Mouse (Mus musculus) forebrain, embryonic 16.5 days (tissue): ENCODE results near the gene Dop1a. TPM values are rescaled to one million over a fixed set of nuclear protein-coding genes. Genes with fewer than 3 reads are reported as not detected.
"Not testable (repeated sequence)": the region's sequence is repeated elsewhere in the genome, so short reads cannot be mapped to it uniquely, and the experiment has no call there.

Experiments used
- ATAC-seq: fragments of 200-750 bp; cut with Nextera tagmentation; 2 replicates; pipeline ENCODE4 v1.8.0; 2017; ENCODE audit warnings: mild to moderate bottlenecking, moderate library complexity
- H3K27ac ChIP-seq: fragments of 300-500 bp; sonication (generic); 2 replicates; pipeline ENCODE4 v1.5.1; 2014; ENCODE audit warnings: low read length, control low read depth
- H3K27me3 ChIP-seq: fragments of 300-500 bp; sonication (generic); replicated peaks from 2 replicates; pipeline ENCODE4 v1.6.1; 2014; ENCODE audit warnings: low read length; ENCODE audit not compliant: control insufficient read depth, insufficient read depth
- H3K36me3 ChIP-seq: fragments of 300-500 bp; sonication (generic); 2 replicates; pipeline ENCODE4 v1.6.1; 2014; ENCODE audit not compliant: control insufficient read depth, insufficient read depth
- H3K4me1 ChIP-seq: fragments of 300-500 bp; sonication (generic); replicated peaks from 2 replicates; pipeline ENCODE4 v1.6.1; 2014; ENCODE audit warnings: low read length; ENCODE audit not compliant: control insufficient read depth, insufficient read depth
- H3K4me2 ChIP-seq: fragments of 300-500 bp; sonication (generic); 2 replicates; pipeline ENCODE4 v1.6.1; 2014; ENCODE audit warnings: mild to moderate bottlenecking, low read length, control low read depth
- H3K4me3 ChIP-seq: fragments of 300-500 bp; sonication (generic); replicated peaks from 2 replicates; pipeline ENCODE4 v1.5.1; 2014; ENCODE audit warnings: mild to moderate bottlenecking, low read length, control low read depth
- H3K9ac ChIP-seq: fragments of 300-500 bp; sonication (generic); replicated peaks from 2 replicates; pipeline ENCODE4 v1.6.1; 2014; ENCODE audit warnings: low read depth, low read length, control low read depth
- H3K9me3 ChIP-seq: fragments of 300-500 bp; sonication (generic); 2 replicates; pipeline ENCODE4 v1.6.1; 2016; ENCODE audit warnings: low read length; ENCODE audit not compliant: control insufficient read depth
- WGBS: fragments of 180-500 bp; shearing (Covaris S2); extraction: QIAGEN DNeasy Blood & Tissue Kit; methylation state at CpG from one replicate; pipeline ENCODE4 v1.1.7; 2014; 5-methylcytosine and 5-hydroxymethylcytosine counted together
- polyA plus RNA-seq: library from polyadenylated mRNA; unstranded; fragments of >200 nt; fragmentation: Nextera tagmentation; extraction: Ambion mirVana; gene quantifications from 2 replicates; pipeline ENCODE4 v1.2.1, GENCODE M21; 2015

The Dop1a gene
- polyA plus RNA-seq, 1 experiment from 2014 or later: 40.8 TPM

GRCm38 (mm10) chr9:86587019-86587795 is 120.3 kb downstream of the Dop1a start:
- H3K4me3 ChIP-seq: no peak overlapping the region
- H3K9me3 ChIP-seq: no peaks in the 10 kb centered on the region
- H3K27ac ChIP-seq: no peak overlapping the region
- H3K4me1 ChIP-seq: no peaks in the 10 kb centered on the region
- no peak for ATAC-seq
- no peak overlapping the region for H3K9ac ChIP-seq
- H3K27me3 ChIP-seq: no peaks in the 10 kb centered on the region
- H3K4me2 ChIP-seq: no peak overlapping the region
- no peaks in the 10 kb centered on the region for H3K36me3 ChIP-seq
- WGBS: 93% methylated on average over 11 of the region's 11 CpGs

- H3K36me3 ChIP-seq: no peaks in the 10 kb centered on the region
- no peak overlapping the region for H3K4me3 ChIP-seq
- no peaks in the 10 kb centered on the region for H3K4me1 ChIP-seq
- H3K4me2 ChIP-seq: no peak overlapping the region
- no peak overlapping the region for H3K9ac ChIP-seq
- 76% methylated on average over 19 of the region's 19 CpGs for WGBS
- H3K9me3 ChIP-seq: no peaks in the 10 kb centered on the region
- peak; percentile 37 for ATAC-seq
- H3K27me3 ChIP-seq: no peaks in the 10 kb centered on the region
- H3K27ac ChIP-seq: no peak overlapping the region
Measured at GRCm38 (mm10) chr9:86592676-86593668, 126.0 kb downstream of the Dop1a start.

GRCm38 (mm10) chr9:86594357-86594767 is 127.4 kb downstream of the Dop1a start:
- H3K4me1 ChIP-seq, H3K9ac ChIP-seq, H3K36me3 ChIP-seq, H3K4me2 ChIP-seq, ATAC-seq, H3K27ac ChIP-seq, H3K4me3 ChIP-seq, H3K27me3 ChIP-seq, H3K9me3 ChIP-seq: not testable (repeated sequence)
- WGBS: 81% methylated on average over 9 of the region's 10 CpGs

- H3K4me1 ChIP-seq, ATAC-seq, H3K9ac ChIP-seq, H3K27me3 ChIP-seq, H3K27ac ChIP-seq, H3K36me3 ChIP-seq, H3K4me3 ChIP-seq, H3K4me2 ChIP-seq, H3K9me3 ChIP-seq: not testable (repeated sequence)
Measured at GRCm38 (mm10) chr9:86596983-86597382, 130.0 kb downstream of the Dop1a start.

- no peaks in the 10 kb centered on the region for H3K9me3 ChIP-seq
- H3K9ac ChIP-seq: no peak overlapping the region
- no peaks in the 10 kb centered on the region for H3K36me3 ChIP-seq
- H3K27me3 ChIP-seq: no peaks in the 10 kb centered on the region
- ATAC-seq: no peak
- no peak overlapping the region for H3K27ac ChIP-seq
- H3K4me1 ChIP-seq: no peaks in the 10 kb centered on the region
- WGBS: 62% methylated on average over 8 of the region's 8 CpGs
- no peak overlapping the region for H3K4me2 ChIP-seq
- no peak overlapping the region for H3K4me3 ChIP-seq
Measured at GRCm38 (mm10) chr9:86599723-86600303, 132.9 kb downstream of the Dop1a start.

Other genes with a start within 250 kb of the Dop1a start
- gene Ube2cbp, start 2.2 kb upstream of the Dop1a start, polyA plus RNA-seq: 4.6 and 5.1 TPM in 2 replicates
- gene Pgm3, start 104.7 kb downstream of the Dop1a start, polyA plus RNA-seq: 42.1 and 48.7 TPM in 2 replicates
- gene Rwdd2a, start 104.8 kb downstream of the Dop1a start, polyA plus RNA-seq: 7.7 and 12.0 TPM in 2 replicates
- gene Me1, start 228.8 kb downstream of the Dop1a start, polyA plus RNA-seq: 21.5 and 22.7 TPM in 2 replicates